Mouse (Mus musculus) liver, embryonic 14.5 days (tissue): ENCODE data around the gene Tbcd. TPM values are rescaled to one million over a fixed set of nuclear protein-coding genes. Genes with fewer than 3 reads are reported as not detected.

ENCODE experiments used
- ATAC-seq: fragments of 200-750 bp; cut with Nextera tagmentation; 2 replicates; pipeline ENCODE4 v1.8.0; 2017; ENCODE audit warnings: moderate number of reproducible peaks, mild to moderate bottlenecking, moderate library complexity; ENCODE audit not compliant: insufficient read depth
- DNase-seq, 3 experiments: peaks; one replicate each; pipeline ENCODE4 v3.0.0-alpha.2; 2012 to 2013; ENCODE audit warnings: low read depth in 3 of 3, low spot score in 3 of 3
- H3K27ac ChIP-seq: fragments of 300-500 bp; sonication (generic); 2 replicates; pipeline ENCODE4 v1.5.1; 2014; ENCODE audit warnings: moderate library complexity, mild to moderate bottlenecking, control low read depth, inconsistent platforms
- H3K27me3 ChIP-seq: fragments of 300-500 bp; sonication (generic); 2 replicates; pipeline ENCODE4 v1.6.1; 2014; ENCODE audit warnings: mild to moderate bottlenecking, low read length, moderate library complexity; ENCODE audit not compliant: control insufficient read depth, insufficient read depth
- H3K36me3 ChIP-seq: fragments of 300-500 bp; sonication (generic); replicated peaks from 2 replicates; pipeline ENCODE4 v1.6.1; 2014; ENCODE audit warnings: low read depth; ENCODE audit not compliant: control insufficient read depth, insufficient read depth
- H3K4me1 ChIP-seq, 2 experiments: fragments of 200-500 bp in 1 of 2; fragments of 300-500 bp in 1 of 2; sonication (generic) in 1 of 2; replicated peaks; 2 replicates each; pipeline ENCODE4 v1.6.1; 2012 to 2014; ENCODE audit warnings: antibody characterized with exemption in 1 of 2, inconsistent platforms in 1 of 2, low read length in 1 of 2; ENCODE audit not compliant: control insufficient read depth in 2 of 2, insufficient read depth in 2 of 2
- H3K4me2 ChIP-seq: fragments of 300-500 bp; sonication (generic); 2 replicates; pipeline ENCODE4 v1.6.1; 2014; ENCODE audit warnings: low read depth, mild to moderate bottlenecking, control low read depth, moderate library complexity
- H3K4me3 ChIP-seq, 2 experiments: fragments of 200-500 bp in 1 of 2; fragments of 300-500 bp in 1 of 2; sonication (generic) in 1 of 2; 2 replicates each; pipeline ENCODE4 v1.5.1; 2012 to 2014; ENCODE audit warnings: low read depth in 2 of 2, low read length in 2 of 2, mild to moderate bottlenecking in 2 of 2, control low read depth in 1 of 2, inconsistent platforms in 1 of 2, moderate library complexity in 1 of 2; ENCODE audit not compliant: insufficient read depth in 1 of 2
- H3K9ac ChIP-seq: fragments of 300-500 bp; sonication (generic); replicated peaks from 2 replicates; pipeline ENCODE4 v1.6.1; 2014; ENCODE audit warnings: mild to moderate bottlenecking, control low read depth, moderate library complexity
- H3K9me3 ChIP-seq: fragments of 300-500 bp; sonication (generic); 2 replicates; pipeline ENCODE4 v1.6.1; 2016; ENCODE audit warnings: low read length, mixed read lengths; ENCODE audit not compliant: control insufficient read depth
- CTCF ChIP-seq: IDR thresholded peaks from 2 replicates; pipeline ENCODE4 v1.5.1; 2016; ENCODE audit warnings: antibody characterized with exemption, low read depth, control low read depth
- EP300 ChIP-seq: IDR thresholded peaks from 2 replicates; pipeline ENCODE4 v1.6.1; 2016; ENCODE audit warnings: antibody characterized with exemption, low read depth
- WGBS: fragments of 180-500 bp; shearing (Covaris S2); extraction: QIAGEN DNeasy Blood & Tissue Kit; methylation state at CpG from one replicate; pipeline ENCODE4 v1.1.7; 2014; ENCODE audit not compliant: insufficient replicate concordance; 5-methylcytosine and 5-hydroxymethylcytosine counted together
- polyA plus RNA-seq, 2 experiments: library from polyadenylated mRNA; depleted of rRNA in 1 of 2; stranded (reverse) in 1 of 2; unstranded in 1 of 2; fragments of >200 nt; fragmentation: Nextera tagmentation in 1 of 2; extraction: Ambion mirVana in 1 of 2; gene quantifications; 2 replicates each; pipeline versions ENCODE4 v1.2.1 to v1.2.3; 2012 to 2014

Gene Tbcd
- polyA plus RNA-seq, 2 experiments: 15.6 to 20.4 TPM

DNA sequence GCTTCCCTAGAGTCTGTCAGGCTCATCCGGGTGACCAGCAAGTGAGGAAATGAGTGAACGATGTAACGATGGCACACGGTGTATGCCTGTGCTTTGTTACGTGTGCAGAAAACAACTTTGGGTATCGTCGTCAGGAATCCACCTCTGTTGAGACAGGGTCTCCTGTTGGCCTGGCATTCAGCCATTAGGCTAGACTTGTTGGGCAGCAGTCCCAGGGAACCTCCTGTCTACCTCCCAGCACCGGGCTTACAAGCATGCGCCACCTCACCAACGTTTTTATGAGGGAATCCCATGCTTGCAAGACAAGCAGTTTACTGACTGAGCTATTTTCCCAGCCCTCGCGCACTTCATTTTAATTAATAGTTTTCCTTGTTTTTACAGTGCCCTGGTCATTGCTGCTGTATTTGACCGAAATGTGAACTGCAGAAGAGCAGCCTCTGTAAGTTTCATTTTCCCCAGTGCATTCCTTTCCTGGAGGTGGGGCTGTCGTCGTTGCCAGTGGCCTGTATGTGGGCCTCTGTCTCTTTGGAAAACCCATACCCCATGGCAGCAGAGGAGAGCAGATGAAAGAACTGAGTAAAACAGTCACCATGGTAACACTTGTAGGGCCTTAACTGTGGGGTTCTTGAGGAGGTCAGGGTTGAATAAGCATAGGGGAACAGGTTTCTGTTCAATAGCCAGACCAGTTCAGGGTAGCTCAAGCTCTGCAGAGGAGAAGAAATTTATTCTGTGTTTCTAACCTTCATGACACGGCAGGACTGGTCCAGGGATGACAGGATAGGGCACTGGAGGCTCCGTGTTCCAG is 98.3 kb downstream of the Tbcd start:
- Histone ChIP-seq H3K27ac (peak overlapping the region; percentile 99), H3K9ac (no peak overlapping the region), H3K4me2 (peak overlapping the region; percentile 55), H3K9me3 (no peaks in the 10 kb centered on the region), H3K4me3 (no peak overlapping the region), H3K27me3 (no peaks in the 10 kb centered on the region), H3K4me1 (peaks cover 46 to 55% of the 10 kb centered on the region in 2 experiments), H3K36me3 (peaks cover 5% of the 10 kb centered on the region)
- DNase-seq (no peak), ATAC-seq (no peak)
- WGBS: 84% methylated on average over 17 of the region's 17 CpGs
- TF ChIP-seq EP300: no peak
- TF ChIP-seq CTCF: no peak

DNA sequence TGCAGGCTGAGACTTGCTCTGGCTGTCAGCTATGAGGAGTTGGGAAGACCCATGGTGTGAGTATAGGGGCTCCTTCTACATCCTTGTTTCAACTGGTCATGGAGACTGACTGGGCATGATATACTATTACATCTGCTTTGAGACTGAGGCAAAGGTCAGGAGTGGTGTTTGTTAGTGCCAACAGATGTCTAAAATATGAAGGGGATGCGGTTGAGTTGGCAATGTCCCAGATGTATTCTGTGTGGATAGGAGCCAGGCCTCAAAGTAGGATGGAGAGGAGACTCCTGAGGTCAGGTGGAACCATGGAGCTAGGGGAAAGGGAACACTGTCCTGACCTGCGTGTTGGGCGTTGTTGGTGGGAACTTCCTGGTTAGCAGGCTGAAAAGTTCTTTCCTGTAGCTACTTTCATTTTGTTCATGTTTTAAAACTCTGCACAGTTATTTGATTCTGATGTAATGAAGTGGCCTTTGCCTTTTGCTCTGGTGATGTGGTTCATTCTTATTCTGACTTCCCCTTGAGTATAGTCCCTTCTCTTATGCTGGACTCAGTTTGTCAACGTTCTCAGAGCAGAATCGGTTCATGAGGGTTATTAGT is 99.6 kb downstream of the Tbcd start:
- Histone ChIP-seq H3K36me3 (peaks cover 5% of the 10 kb centered on the region; the same call in 1 of the 2 replicates), H3K27me3 (no peaks in the 10 kb centered on the region), H3K9ac (no peak overlapping the region), H3K4me1 (peaks cover 36 to 45% of the 10 kb centered on the region in 2 experiments), H3K4me2 (no peak overlapping the region), H3K4me3 (no peak overlapping the region), H3K9me3 (no peaks in the 10 kb centered on the region), H3K27ac (peak overlapping the region; percentile 23)
- TF ChIP-seq CTCF: no peak
- no peak for TF ChIP-seq EP300
- WGBS: 83% methylated on average over 5 of the region's 5 CpGs
- ATAC-seq (no peak), DNase-seq (no peak)

DNA sequence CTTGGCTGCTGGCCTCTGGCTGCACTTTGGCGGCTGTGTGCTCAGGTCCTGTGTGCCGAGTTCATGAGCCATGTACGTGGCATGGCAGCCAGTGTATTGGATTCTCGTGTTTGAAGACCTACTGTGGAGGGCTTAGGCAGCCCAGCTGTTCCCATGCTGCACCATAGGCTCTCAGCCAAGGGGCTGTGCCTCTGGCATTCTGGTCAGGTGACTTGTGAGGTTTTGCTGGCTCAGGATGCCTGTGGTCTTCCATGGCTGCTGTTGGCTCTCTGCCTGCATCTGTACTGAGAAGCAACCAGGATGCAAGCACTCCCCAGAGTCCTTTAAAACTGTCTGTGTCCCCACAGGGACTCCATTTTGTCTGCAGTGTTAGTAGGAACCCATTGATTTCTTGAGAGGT is 100.4 kb downstream of the Tbcd start:
- DNase-seq (no peak), ATAC-seq (no peak)
- Histone ChIP-seq H3K4me3 (no peak overlapping the region), H3K9me3 (no peaks in the 10 kb centered on the region), H3K9ac (no peak overlapping the region), H3K4me1 (peaks cover 28 to 39% of the 10 kb centered on the region in 2 experiments), H3K27me3 (no peaks in the 10 kb centered on the region), H3K27ac (no peak overlapping the region), H3K4me2 (no peak overlapping the region), H3K36me3 (peaks cover 5% of the 10 kb centered on the region; the same call in 1 of the 2 replicates)
- WGBS: 77% methylated on average over 4 of the region's 4 CpGs
- TF ChIP-seq EP300 (no peak), CTCF (no peak)

DNA sequence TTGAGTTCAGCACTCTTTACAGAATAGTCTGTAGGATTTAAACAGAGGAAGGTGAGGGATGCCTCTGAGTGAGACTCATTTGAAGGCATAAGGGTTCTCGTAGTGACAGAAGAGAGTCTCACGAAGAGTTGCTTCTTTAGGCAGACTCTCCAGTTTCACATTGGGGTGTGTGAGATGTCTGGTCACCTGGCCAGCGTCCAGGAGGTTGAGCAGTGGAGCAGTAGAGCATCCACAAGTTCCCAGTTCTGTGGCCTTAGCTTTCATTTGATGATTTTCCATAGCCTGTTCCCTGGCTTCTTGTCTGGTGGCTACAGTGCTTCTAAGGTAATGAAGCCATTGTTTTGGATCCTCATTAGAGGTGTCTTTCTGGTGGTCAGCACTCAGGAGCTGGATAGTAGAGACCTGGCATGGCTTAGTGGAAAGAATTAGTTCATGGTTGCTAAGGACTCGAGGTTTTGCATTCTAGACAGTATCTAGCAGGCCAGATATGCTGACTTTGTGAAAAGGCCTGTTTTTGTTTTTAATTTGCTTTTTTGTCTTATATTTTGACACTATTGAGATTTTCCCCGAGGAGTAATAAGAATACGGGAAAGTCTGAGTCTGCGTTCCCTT is 101.2 kb downstream of the Tbcd start:
- H3K4me1 ChIP-seq: peaks cover 21 to 31% of the 10 kb centered on the region in 2 experiments
- H3K9me3 ChIP-seq: no peaks in the 10 kb centered on the region
- no peak for DNase-seq
- WGBS: 81% methylated on average over 7 of the region's 7 CpGs
- no peak overlapping the region for H3K4me2 ChIP-seq
- peaks cover 5% of the 10 kb centered on the region; the same call in 1 of the 2 replicates for H3K36me3 ChIP-seq
- no peak overlapping the region for H3K9ac ChIP-seq
- H3K27me3 ChIP-seq: no peaks in the 10 kb centered on the region
- ATAC-seq: no peak
- H3K27ac ChIP-seq: no peak overlapping the region
- no peak overlapping the region for H3K4me3 ChIP-seq
- no peak for TF ChIP-seq CTCF

GRCm38 (mm10) chr11:121553458-121553857 is 101.7 kb downstream of the Tbcd start:
- no peak for DNase-seq
- H3K27ac ChIP-seq: no peak overlapping the region
- H3K9me3 ChIP-seq: no peaks in the 10 kb centered on the region
- H3K4me1 ChIP-seq: peaks cover 17 to 26% of the 10 kb centered on the region in 2 experiments
- H3K36me3 ChIP-seq: peaks cover 5% of the 10 kb centered on the region; the same call in 1 of the 2 replicates
- H3K4me2 ChIP-seq: no peak overlapping the region
- H3K27me3 ChIP-seq: no peaks in the 10 kb centered on the region
- no peak for TF ChIP-seq CTCF
- no peak for TF ChIP-seq EP300
- no peak overlapping the region for H3K9ac ChIP-seq
- no peak for ATAC-seq
- no peak overlapping the region for H3K4me3 ChIP-seq
- WGBS: 80% methylated on average over 3 of the region's 3 CpGs
